Comparison of ENCODE assay signal across 8 mouse cellular contexts in the genomic region with DNA sequence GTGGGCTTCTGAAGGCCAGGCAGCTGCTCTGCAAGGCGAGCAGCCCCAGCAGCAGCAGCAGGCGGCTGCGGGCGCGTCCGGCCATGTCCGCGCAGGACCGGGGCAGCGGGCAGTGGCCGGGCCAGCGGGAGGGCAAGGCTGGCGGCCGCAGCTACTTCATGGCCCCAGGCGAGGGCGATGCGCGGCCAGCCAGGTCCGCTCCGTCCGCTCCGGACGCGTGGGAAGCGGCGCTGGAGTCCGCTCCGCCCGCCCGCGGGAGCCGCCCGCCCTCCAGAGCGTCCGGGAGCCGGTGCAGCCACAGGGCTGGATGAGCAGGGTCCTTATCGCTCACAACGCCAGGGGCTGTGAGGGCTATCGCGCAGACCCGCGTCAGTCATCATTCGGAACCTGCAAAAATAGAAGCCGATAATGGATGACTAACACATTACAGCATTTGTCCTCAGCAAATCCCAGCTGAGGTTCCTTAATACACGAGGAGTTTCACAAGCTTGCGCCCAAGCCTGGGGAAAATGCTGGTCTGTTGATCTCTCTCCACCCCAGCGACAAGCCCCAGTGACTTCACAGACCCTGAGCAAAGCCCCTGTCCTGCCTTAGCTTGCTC.
DNase-seq lines count a peak whose midpoint lies in the region; ATAC-seq and TF ChIP-seq lines count a peak whose summit lies in the region.

No protein-coding gene starts in this region.

- H3K4me3 ChIP-seq in forebrain, embryonic 16.5 days (replicated peaks; ENCODE audit: low read length), result peak overlapping the region; percentile 64
- H3K4me3 ChIP-seq in layer of hippocampus, adult 2 months, result peak overlapping the region; percentile 59
- H3K4me3 ChIP-seq in lung, embryonic 16.5 days (ENCODE audit: low read length), result peak overlapping the region; percentile 67

- 0% methylated on average over 47 of the region's 47 CpGs for WGBS in forebrain, embryonic 16.5 days
- under 1% methylated on average over 47 of the region's 47 CpGs for WGBS in lung, embryonic 16.5 days

- intact Hi-C loops in heart, postnatal 14 days (cut with DNase I), result loop anchor here (5.0 to 10.0 kb wide), 4 partner anchors 55 to 188 kb away; a partner anchor contains a TSS

- POLR2A ChIA-PET in Patski (lab: Charles Lee), result no interaction called here

- peak overlapping the region; percentile 77 for H3K4me2 ChIP-seq in forebrain, embryonic 16.5 days (ENCODE audit: low read length)
- peak overlapping the region; percentile 72 for H3K4me2 ChIP-seq in lung, embryonic 16.5 days (ENCODE audit: low read depth, low read length)

- ATAC-seq in Patski, result peak; percentile 95
- peak; percentile 90 for ATAC-seq in forebrain, embryonic 16.5 days
- ATAC-seq in lung, embryonic 16.5 days (ENCODE audit: low read depth), result peak; percentile 96
- no peak for ATAC-seq in monocyte, adult 5-6 weeks (replicated peaks; ENCODE audit: insufficient number of reproducible peaks, low FRiP score, low TSS enrichment, poor library complexity, severe bottlenecking)

- H3K9ac ChIP-seq in forebrain, embryonic 16.5 days (replicated peaks; ENCODE audit: low read depth, low read length), result peak overlapping the region; percentile 83
- peak overlapping the region; percentile 82 for H3K9ac ChIP-seq in lung, embryonic 16.5 days (ENCODE audit: low read length)

- H3K27ac ChIP-seq in forebrain, embryonic 16.5 days (ENCODE audit: low read length), result peak overlapping the region; percentile 83
- H3K27ac ChIP-seq in layer of hippocampus, adult 2 months, result peak overlapping the region; percentile 98
- peak overlapping the region; percentile 88 for H3K27ac ChIP-seq in lung, embryonic 16.5 days (ENCODE audit: low read length)

- in situ Hi-C loops in Patski (cut with MboI; ENCODE audit: low pct_unique_long_range_greater_than_20kb), result no loop called here

- peak; percentile 53 for DNase-seq in Patski (ENCODE audit: low read depth, low spot score)
- peak; percentile 43 for DNase-seq in cerebellum, adult 11-12 months
- DNase-seq in heart, postnatal 14 days, result peak; percentile 89
- DNase-seq in layer of hippocampus, adult 2 months (ENCODE audit: low spot score in 2 of 2), result peak; percentile 42 to 50
- DNase-seq in ovary, postnatal 36 days (ENCODE audit: low spot score), result peak; percentile 80

- peak; percentile 86 for TF ChIP-seq CTCF in Patski (IDR thresholded peaks at IDR 0.05)
- peak; percentile 59 for TF ChIP-seq CTCF in layer of hippocampus, adult 2 months (conservative IDR thresholded peaks at IDR 0.05)

- CTCF ChIA-PET in Patski (lab: Charles Lee), result interaction anchor here (1.2 to 2.1 kb wide), 3 partner anchors 10 to 119 kb away, joined by 3 to 10 read pairs (median 3); a partner anchor contains a TSS

- H3K9me3 ChIP-seq in forebrain, embryonic 16.5 days (ENCODE audit: control insufficient read depth, low read length), result no peaks in the 10 kb centered on the region
- H3K9me3 ChIP-seq in lung, embryonic 16.5 days (ENCODE audit: control insufficient read depth, low read length), result no peaks in the 10 kb centered on the region

- H3K4me1 ChIP-seq in forebrain, embryonic 16.5 days (replicated peaks; ENCODE audit: control insufficient read depth, insufficient read depth, low read length), result peaks cover 16% of the 10 kb centered on the region
- H3K4me1 ChIP-seq in lung, embryonic 16.5 days (replicated peaks; ENCODE audit: control insufficient read depth, insufficient read depth, low read length), result no peaks in the 10 kb centered on the region

- H3K27me3 ChIP-seq in Patski, result no peaks in the 10 kb centered on the region
- H3K27me3 ChIP-seq in forebrain, embryonic 16.5 days (replicated peaks; ENCODE audit: control insufficient read depth, insufficient read depth, low read length), result no peaks in the 10 kb centered on the region
- no peaks in the 10 kb centered on the region for H3K27me3 ChIP-seq in lung, embryonic 16.5 days (ENCODE audit: control insufficient read depth, insufficient read depth, low read depth, low read length)

- H3K36me3 ChIP-seq in forebrain, embryonic 16.5 days (ENCODE audit: control insufficient read depth, insufficient read depth), result no peaks in the 10 kb centered on the region
- no peaks in the 10 kb centered on the region; the same call in 1 of the 2 replicates for H3K36me3 ChIP-seq in lung, embryonic 16.5 days (ENCODE audit: control insufficient read depth, insufficient read depth, low read length)
